Mouse (Mus musculus) frontal cortex, postnatal 25 days (tissue): ENCODE measurements at regions not wholly inside any gene's neighbourhood (a gene's known extent, or its start where the extent isn't known, plus 50 kb on each side); places are given as distances from the start of the nearest gene placed in this dataset.

Source experiments
- DNase-seq, 2 experiments: peaks; one replicate each; pipeline ENCODE4 v3.0.0; 2022; ENCODE audit warnings: low spot score in 2 of 2

- DNase-seq = no peak
These were observed 1184.4 kb downstream of the Efna5 start for GRCm38 (mm10) chr17:61696717-61697116.

- no peak for DNase-seq
These were observed 1194.8 kb downstream of the Efna5 start for GRCm38 (mm10) chr17:61686325-61686724.

GRCm38 (mm10) chr17:61684524-61684923 lies 1196.6 kb downstream of the Efna5 start:
- DNase-seq = no peak

GRCm38 (mm10) chr17:61670651-61671050 lies 1210.5 kb downstream of the Efna5 start:
- no peak for DNase-seq

- DNase-seq = peak; percentile 25 to 28
These were observed 1213.7 kb downstream of the Efna5 start for GRCm38 (mm10) chr17:61667428-61667827.

- DNase-seq = no peak
These were observed 1216.2 kb downstream of the Efna5 start for GRCm38 (mm10) chr17:61664926-61665325.

GRCm38 (mm10) chr17:61647576-61647975 lies 1233.5 kb downstream of the Efna5 start:
- DNase-seq = no peak

- no peak for DNase-seq
These were observed 1272.8 kb downstream of the Efna5 start for GRCm38 (mm10) chr17:61608286-61608685.

GRCm38 (mm10) chr17:61606729-61607481 lies 1274.2 kb downstream of the Efna5 start:
- no peak for DNase-seq

- no peak for DNase-seq
These were observed 1276.9 kb downstream of the Efna5 start for GRCm38 (mm10) chr17:61604246-61604645.

GRCm38 (mm10) chr17:61589255-61589654 lies 1291.9 kb downstream of the Efna5 start:
- no peak for DNase-seq

- no peak for DNase-seq
These were observed 1302.2 kb downstream of the Efna5 start for GRCm38 (mm10) chr17:61578895-61579294.

GRCm38 (mm10) chr17:61570933-61571332 lies 1310.2 kb downstream of the Efna5 start:
- DNase-seq = no peak
